Mouse (Mus musculus) forebrain, embryonic 15.5 days (tissue): ENCODE results near the gene Nsmf. TPM values are rescaled to one million over a fixed set of nuclear protein-coding genes. Genes with fewer than 3 reads are reported as not detected.

Experiments used
- microRNA-seq: library from miRNA; unstranded; fragments of <30 nt; microRNA quantifications from one replicate; pipeline ENCODE4, GENCODE M21; 2016
- polyA plus RNA-seq: library from polyadenylated mRNA; unstranded; fragments of >200 nt; fragmentation: Nextera tagmentation; extraction: Ambion mirVana; gene quantifications from 2 replicates; pipeline ENCODE4 v1.2.1, GENCODE M21; 2015

Gene Nsmf
- polyA plus RNA-seq, 1 experiment from 2014 or later = 209 TPM

Small RNA genes within 50 kb of the gene (microRNA-seq; reads per million reads assigned to microRNA genes)
- not detected for gene Gm24328
- gene Mir7664 = not detected

Other genes starting within 250 kb of the Nsmf start
- gene Ehmt1, start 134.7 kb upstream of the Nsmf start, polyA plus RNA-seq = 129 and 132 TPM in 2 replicates
- gene Arrdc1, start 119.1 kb upstream of the Nsmf start, polyA plus RNA-seq = 30.4 and 30.5 TPM in 2 replicates
- gene Zmynd19, start 104.6 kb upstream of the Nsmf start, polyA plus RNA-seq = 21.5 and 22.6 TPM in 2 replicates
- 42.7 and 44.7 TPM in 2 replicates for gene Dph7, start 92.0 kb upstream of the Nsmf start, polyA plus RNA-seq
- 149 and 159 TPM in 2 replicates for gene Mrpl41, start 79.3 kb upstream of the Nsmf start, polyA plus RNA-seq
- gene Pnpla7, start 78.3 kb upstream of the Nsmf start, polyA plus RNA-seq = 3.8 and 4.0 TPM in 2 replicates
- gene Entpd8, start 25.9 kb downstream of the Nsmf start, polyA plus RNA-seq = not detected in 2 replicates
- gene Noxa1, start 40.8 kb downstream of the Nsmf start, polyA plus RNA-seq = not detected in 2 replicates
- gene Nrarp, start 126.4 kb downstream of the Nsmf start, polyA plus RNA-seq = 25.2 and 27.5 TPM in 2 replicates
- 1.3 and 1.6 TPM in 2 replicates for gene Tor4a, start 142.5 kb downstream of the Nsmf start, polyA plus RNA-seq
- gene Nelfb, start 157.1 kb downstream of the Nsmf start, polyA plus RNA-seq = 96.7 and 102 TPM in 2 replicates
- gene Stpg3, start 160.3 kb downstream of the Nsmf start, polyA plus RNA-seq = not detected in 2 replicates
- gene Fam166a, start 164.4 kb downstream of the Nsmf start, polyA plus RNA-seq = 1.2 TPM in 1 of 2 replicates, not detected in the other
- 399 and 409 TPM in 2 replicates for gene Tubb4b, start 170.3 kb downstream of the Nsmf start, polyA plus RNA-seq
- not detected in 2 replicates for gene Slc34a3, start 180.0 kb downstream of the Nsmf start, polyA plus RNA-seq
- gene Rnf224, start 182.4 kb downstream of the Nsmf start, polyA plus RNA-seq = not detected in 2 replicates
- 79.1 and 80.4 TPM in 2 replicates for gene Rnf208, start 187.9 kb downstream of the Nsmf start, polyA plus RNA-seq
- 0.20 TPM in 1 of 2 replicates, not detected in the other for gene Cysrt1, start 188.1 kb downstream of the Nsmf start, polyA plus RNA-seq
- gene AL732309.1, start 192.5 kb downstream of the Nsmf start, polyA plus RNA-seq = 6.5 and 6.8 TPM in 2 replicates
- 16.4 and 19.7 TPM in 2 replicates for gene Tmem203, start 201.1 kb downstream of the Nsmf start, polyA plus RNA-seq
- gene Tprn, start 208.3 kb downstream of the Nsmf start, polyA plus RNA-seq = 15.6 and 16.5 TPM in 2 replicates
- 209 and 225 TPM in 2 replicates for gene Ssna1, start 218.1 kb downstream of the Nsmf start, polyA plus RNA-seq
- gene Anapc2, start 218.1 kb downstream of the Nsmf start, polyA plus RNA-seq = 148 and 150 TPM in 2 replicates
- not detected in 2 replicates for gene Tmem210, start 233.8 kb downstream of the Nsmf start, polyA plus RNA-seq
- not detected in 2 replicates for gene Lrrc26, start 235.6 kb downstream of the Nsmf start, polyA plus RNA-seq